Mouse (Mus musculus): Measurements from ENCODE around the gene Chpf. TPM values are rescaled to one million over a fixed set of nuclear protein-coding genes. Genes with fewer than 3 reads are reported as not detected.

Chpf gene
- polyA plus RNA-seq, 1 experiment from 2014 or later: 4.0 TPM

DNA sequence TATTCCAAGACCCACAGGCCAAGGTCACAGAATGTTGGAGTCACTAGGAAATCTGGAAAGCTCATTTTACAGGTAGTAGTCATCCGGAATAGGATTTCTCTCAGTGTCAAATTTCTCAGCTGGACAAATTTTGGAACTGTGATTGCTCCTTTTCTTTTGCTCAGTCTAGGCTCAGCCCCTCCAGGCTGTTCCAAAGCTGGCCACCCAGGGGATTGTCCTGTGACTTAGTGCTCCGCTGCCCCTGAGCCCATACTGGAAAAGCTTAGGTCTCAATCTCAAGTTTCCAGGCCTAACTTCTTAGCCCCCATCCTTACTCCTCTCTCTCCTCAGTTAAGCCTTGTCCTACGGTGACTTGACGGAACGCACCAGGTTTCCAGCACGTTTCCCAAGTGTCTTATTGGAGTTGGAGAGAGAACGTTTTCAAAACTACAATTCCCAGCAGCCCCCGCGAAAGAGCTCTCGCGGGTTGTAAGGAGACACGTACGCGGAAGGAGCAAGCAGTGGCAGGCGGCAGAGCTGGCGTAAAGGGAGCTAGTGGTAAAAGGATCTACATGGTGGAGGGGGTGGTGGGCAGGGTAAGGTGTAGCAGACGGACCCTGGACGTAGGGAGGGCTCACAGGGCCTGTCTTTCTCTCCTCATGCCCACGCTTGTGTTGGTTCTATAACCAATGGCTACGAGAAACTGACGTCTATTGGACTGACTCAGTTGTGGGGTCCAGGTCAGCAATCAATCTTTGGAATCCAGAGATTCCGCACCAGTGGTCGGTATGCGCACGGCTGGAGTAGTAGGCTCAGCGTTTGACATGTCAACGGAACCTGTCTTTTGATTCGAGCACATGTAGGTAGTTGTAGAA, 43.4 kb downstream of the Chpf start, which contains the start of gene Gmppa:
Gene Gmppa, plus strand, starts transcription at position 456 of the 854 bp plus-strand sequence.
- peaks cover 20% of the 10 kb centered on the region for H3K27me3 ChIP-seq
- peak within 1 kb of the TSS; percentile 69 for H3K4me3 ChIP-seq (replicated peaks)
- no peaks in the 10 kb centered on the region for H3K9me3 ChIP-seq (replicated peaks)
- H3K27ac ChIP-seq (replicated peaks): 0 out of 2 replicates have a peak within 1 kb of the TSS, but pooled peaks have one; percentile 1
- 5% methylated on average over 28 of the region's 28 CpGs for WGBS (ENCODE audit: insufficient replicate concordance)
- peak within 1 kb of the TSS; percentile 64 for H3K9ac ChIP-seq
- H3K4me1 ChIP-seq (replicated peaks): peaks cover 20% of the 10 kb centered on the region
- peak; percentile 73 for ATAC-seq (ENCODE audit: insufficient read depth)
- peak within 1 kb of the TSS; percentile 67 for H3K4me2 ChIP-seq
- H3K36me3 ChIP-seq (replicated peaks): no peaks in the 10 kb centered on the region

DNA sequence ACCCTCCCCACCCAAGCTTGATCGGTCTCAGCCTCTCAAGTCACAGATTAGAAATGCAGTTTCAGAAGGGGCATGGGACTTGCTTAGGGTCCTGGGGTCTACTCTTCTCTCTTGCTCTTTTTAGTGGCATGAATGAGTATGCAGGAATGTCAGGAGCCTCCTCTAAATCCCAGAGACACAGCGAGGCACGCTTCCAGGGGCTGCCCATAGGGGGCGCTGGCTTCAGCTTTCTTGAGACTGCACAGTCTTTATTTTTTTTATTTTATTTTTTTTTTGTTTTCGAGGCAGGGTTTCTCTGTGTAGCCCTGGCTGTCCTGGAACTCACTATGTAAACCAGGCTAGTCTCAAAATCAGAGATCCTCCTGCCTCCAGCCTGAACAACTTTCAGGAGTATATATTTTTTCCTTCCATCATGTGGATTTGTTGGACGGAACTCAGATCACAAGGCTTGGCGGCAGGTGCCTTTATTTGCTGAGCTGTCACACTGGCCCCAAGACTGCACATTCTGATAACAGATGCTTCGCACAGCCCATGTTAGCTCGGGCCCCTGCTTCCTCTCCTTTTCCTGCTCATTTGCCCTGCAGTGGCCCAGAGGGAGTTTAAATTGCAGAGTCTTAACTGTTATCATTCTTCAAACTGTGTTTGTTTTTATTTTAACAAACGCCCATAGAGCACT, 53.2 kb downstream of the Chpf start:
- WGBS (ENCODE audit: insufficient replicate concordance): 17% methylated on average over 10 of the region's 10 CpGs
- Histone ChIP-seq H3K27me3 (peaks cover 66% of the 10 kb centered on the region), H3K4me1 (replicated peaks) (peaks cover 11% of the 10 kb centered on the region), H3K27ac (replicated peaks) (no peak overlapping the region), H3K4me3 (replicated peaks) (no peak overlapping the region), H3K36me3 (replicated peaks) (no peaks in the 10 kb centered on the region), H3K4me2 (no peak overlapping the region), H3K9ac (no peak overlapping the region), H3K9me3 (replicated peaks) (no peaks in the 10 kb centered on the region)
- ATAC-seq (ENCODE audit: insufficient read depth): no peak

Other genes with a start within 250 kb of the Chpf start
- not detected in 2 replicates for gene A630095N17Rik, start 247.2 kb downstream of the Chpf start, polyA plus RNA-seq (2015; fragmentation: Nextera tagmentation; extraction: Ambion mirVana)
- 28.9 and 32.4 TPM in 2 replicates for gene Dnajb2, start 242.9 kb downstream of the Chpf start, polyA plus RNA-seq (2015; fragmentation: Nextera tagmentation; extraction: Ambion mirVana)
- gene Ptprn, start 214.8 kb downstream of the Chpf start, polyA plus RNA-seq (2015; fragmentation: Nextera tagmentation; extraction: Ambion mirVana): 0.05 and 0.13 TPM in 2 replicates
- gene Resp18, start 200.9 kb downstream of the Chpf start, polyA plus RNA-seq (2015; fragmentation: Nextera tagmentation; extraction: Ambion mirVana): not detected in 2 replicates
- 52.1 and 57.4 TPM in 2 replicates for gene Dnpep, start 161.3 kb downstream of the Chpf start, polyA plus RNA-seq (2015; fragmentation: Nextera tagmentation; extraction: Ambion mirVana)
- gene Des, start 119.0 kb downstream of the Chpf start, polyA plus RNA-seq (2015; fragmentation: Nextera tagmentation; extraction: Ambion mirVana): 10.3 and 12.8 TPM in 2 replicates
- 8.7 and 9.4 TPM in 2 replicates for gene Speg, start 104.0 kb downstream of the Chpf start, polyA plus RNA-seq (2015; fragmentation: Nextera tagmentation; extraction: Ambion mirVana)
- 33.8 and 35.2 TPM in 2 replicates for gene Gmppa, start 43.4 kb downstream of the Chpf start, polyA plus RNA-seq (2015; fragmentation: Nextera tagmentation; extraction: Ambion mirVana)
- 0.05 TPM in 1 of 2 replicates, not detected in the other for gene Asic4, start 28.9 kb downstream of the Chpf start, polyA plus RNA-seq (2015; fragmentation: Nextera tagmentation; extraction: Ambion mirVana)
- gene Tmem198, start 225 bp upstream of the Chpf start, polyA plus RNA-seq (2015; fragmentation: Nextera tagmentation; extraction: Ambion mirVana): 0.06 and 0.15 TPM in 2 replicates
- gene Obsl1, start 27.1 kb upstream of the Chpf start, polyA plus RNA-seq (2015; fragmentation: Nextera tagmentation; extraction: Ambion mirVana): 7.3 and 9.4 TPM in 2 replicates
- 0.66 and 0.67 TPM in 2 replicates for gene Inha, start 27.8 kb upstream of the Chpf start, polyA plus RNA-seq (2015; fragmentation: Nextera tagmentation; extraction: Ambion mirVana)
- 5.1 and 6.6 TPM in 2 replicates for gene Stk11ip, start 42.2 kb upstream of the Chpf start, polyA plus RNA-seq (2015; fragmentation: Nextera tagmentation; extraction: Ambion mirVana)
- gene Slc4a3, start 67.0 kb upstream of the Chpf start, polyA plus RNA-seq (2015; fragmentation: Nextera tagmentation; extraction: Ambion mirVana): 0.60 and 0.64 TPM in 2 replicates

All from liver, embryonic 15.5 days (tissue).